Mouse (Mus musculus) heart, postnatal 14 days (tissue): ENCODE results near the gene Slc22a20. TPM values are rescaled to one million over a fixed set of nuclear protein-coding genes. Genes with fewer than 3 reads are reported as not detected.

Experiments used
- DNase-seq, 2 experiments: peaks; one replicate each; pipeline ENCODE4 v3.0.0; 2021 to 2022
- intact Hi-C: fragments of 180-260 bp; cut with DNase I; formaldehyde crosslinking; loops from one replicate; pipeline ENCODE4 v1.15.1; 2025
- long read RNA-seq, 2 experiments: library from polyadenylated mRNA; stranded (forward); transcript quantifications; one replicate each; pipeline ENCODE4 v2.0.0; 2021
- total RNA-seq, 2 experiments: library from RNA; stranded (reverse); gene quantifications; 2 replicates each; pipeline ENCODE4 v1.2.3; 2021

The Slc22a20 gene
- not detected for total RNA-seq
- long read RNA-seq, experiment 1, result 0 reads
- long read RNA-seq, experiment 2, result 0 reads

- no peak for DNase-seq
- intact Hi-C loops, result no loop called here
These were observed at the start of gene Slc22a20 for GRCm38 (mm10) chr19:5986043-5986442. Gene Slc22a20 (minus strand): TSS chr19:5986143.

- intact Hi-C loops, result no loop called here
These were observed 44.8 kb upstream of the Slc22a20 start for GRCm38 (mm10) chr19:6030520-6031280.

GRCm38 (mm10) chr19:6029426-6029825, 43.5 kb upstream of the Slc22a20 start:
- DNase-seq, result no peak
- intact Hi-C loops, result no loop called here

More at GRCm38 (mm10) chr19:6030520-6031280, 44.8 kb upstream of the Slc22a20 start:
- no peak for DNase-seq

- no peak for DNase-seq
- intact Hi-C loops, result no loop called here
These were observed 43.0 kb upstream of the Slc22a20 start for GRCm38 (mm10) chr19:6028991-6029390.

GRCm38 (mm10) chr19:6023930-6024329, 38.0 kb upstream of the Slc22a20 start:
- DNase-seq, result no peak
- intact Hi-C loops, result no loop called here

- intact Hi-C loops, result no loop called here
- no peak for DNase-seq
These were observed 37.1 kb upstream of the Slc22a20 start for GRCm38 (mm10) chr19:6023059-6023458.

- intact Hi-C loops, result no loop called here
These were observed 34.3 kb upstream of the Slc22a20 start for GRCm38 (mm10) chr19:6020276-6020675.

GRCm38 (mm10) chr19:6018142-6019089, 32.5 kb upstream of the Slc22a20 start:
- peak; percentile 86 to 92 for DNase-seq
- intact Hi-C loops, result loop anchor here (1.0 to 5.0 kb wide), 2 partner anchors 53 to 96 kb away; partner anchors contain the start of gene Cdc42ep2

More at GRCm38 (mm10) chr19:6020276-6020675, 34.3 kb upstream of the Slc22a20 start:
- no peak for DNase-seq

GRCm38 (mm10) chr19:6016532-6016931, 30.6 kb upstream of the Slc22a20 start:
- no peak for DNase-seq
- intact Hi-C loops, result loop anchor here (5.0 kb wide), 1 partner anchor 94 kb away; the partner anchor contains the start of gene Cdc42ep2

- intact Hi-C loops, result loop anchor here (5.0 kb wide), 1 partner anchor 93 kb away; the partner anchor contains the start of gene Cdc42ep2
- DNase-seq, result peak; percentile 76 to 79
These were observed 29.8 kb upstream of the Slc22a20 start, which contains the start of gene Capn1 for GRCm38 (mm10) chr19:6015511-6016315. Gene Capn1 (minus strand): TSS chr19:6015897.

GRCm38 (mm10) chr19:6014991-6015510, 29.1 kb upstream of the Slc22a20 start:
- DNase-seq, result peak; percentile 45 to 65
- intact Hi-C loops, result loop anchor here (5.0 kb wide), 1 partner anchor 93 kb away; the partner anchor contains the start of gene Cdc42ep2

GRCm38 (mm10) chr19:6013691-6014090, 27.7 kb upstream of the Slc22a20 start:
- intact Hi-C loops, result no loop called here
- no peak for DNase-seq

- DNase-seq, result no peak
- intact Hi-C loops, result no loop called here
These were observed 23.2 kb upstream of the Slc22a20 start for GRCm38 (mm10) chr19:6009137-6009536.

GRCm38 (mm10) chr19:6007013-6007412, 21.1 kb upstream of the Slc22a20 start:
- DNase-seq, result no peak
- intact Hi-C loops, result no loop called here

GRCm38 (mm10) chr19:6005541-6005940, 19.6 kb upstream of the Slc22a20 start:
- intact Hi-C loops, result no loop called here
- no peak for DNase-seq

GRCm38 (mm10) chr19:5999969-6000368, 14.0 kb upstream of the Slc22a20 start:
- intact Hi-C loops, result no loop called here
- no peak for DNase-seq

GRCm38 (mm10) chr19:5998180-5998579, 12.2 kb upstream of the Slc22a20 start:
- intact Hi-C loops, result no loop called here
- DNase-seq, result no peak

- intact Hi-C loops, result no loop called here
These were observed 8.8 kb upstream of the Slc22a20 start for GRCm38 (mm10) chr19:5994711-5995110.

GRCm38 (mm10) chr19:5992012-5992411, 6.1 kb upstream of the Slc22a20 start:
- intact Hi-C loops, result no loop called here

More at GRCm38 (mm10) chr19:5994711-5995110, 8.8 kb upstream of the Slc22a20 start:
- DNase-seq, result no peak

GRCm38 (mm10) chr19:5991467-5991866, 5.5 kb upstream of the Slc22a20 start:
- intact Hi-C loops, result no loop called here

More at GRCm38 (mm10) chr19:5992012-5992411, 6.1 kb upstream of the Slc22a20 start:
- no peak for DNase-seq

More at GRCm38 (mm10) chr19:5991467-5991866, 5.5 kb upstream of the Slc22a20 start:
- DNase-seq, result no peak
